Mouse (Mus musculus): ENCODE results near the gene Hist1h1t.
"Not testable (repeated sequence)": the region's sequence is repeated elsewhere in the genome, so short reads cannot be mapped to it uniquely, and the experiment has no call there.

Hist1h1t gene

DNA sequence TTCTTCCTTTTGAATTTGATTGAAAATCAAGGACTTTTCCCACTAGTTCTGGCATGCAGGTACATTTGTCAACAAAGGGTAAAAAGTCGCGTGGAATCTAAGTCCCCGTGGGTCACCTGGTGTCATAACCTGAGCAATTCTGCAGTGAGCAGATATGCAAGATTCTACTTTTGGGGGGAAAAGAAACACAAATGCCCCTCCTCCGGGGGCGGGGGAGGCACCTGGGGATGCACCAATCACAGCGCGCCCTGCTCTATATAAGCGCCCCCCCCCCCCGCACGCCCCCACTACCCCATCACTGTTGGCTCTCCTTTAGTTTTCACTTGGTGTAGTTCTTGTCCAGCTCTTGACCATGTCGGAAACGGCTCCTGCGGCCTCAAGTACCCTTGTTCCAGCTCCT is at the start of gene Hist1h1t:
Gene Hist1h1t, plus strand, starts transcription at position 301 of the 400 bp plus-strand sequence.
- no peak for DNase-seq (ENCODE audit: low spot score)

- no peak for DNase-seq (ENCODE audit: low spot score)
Observed at GRCm38 (mm10) chr13:23659636-23660366, 35.8 kb upstream of the Hist1h1t start.

GRCm38 (mm10) chr13:23662536-23662935 is 33.1 kb upstream of the Hist1h1t start:
- no peak for DNase-seq (ENCODE audit: low spot score)

DNA sequence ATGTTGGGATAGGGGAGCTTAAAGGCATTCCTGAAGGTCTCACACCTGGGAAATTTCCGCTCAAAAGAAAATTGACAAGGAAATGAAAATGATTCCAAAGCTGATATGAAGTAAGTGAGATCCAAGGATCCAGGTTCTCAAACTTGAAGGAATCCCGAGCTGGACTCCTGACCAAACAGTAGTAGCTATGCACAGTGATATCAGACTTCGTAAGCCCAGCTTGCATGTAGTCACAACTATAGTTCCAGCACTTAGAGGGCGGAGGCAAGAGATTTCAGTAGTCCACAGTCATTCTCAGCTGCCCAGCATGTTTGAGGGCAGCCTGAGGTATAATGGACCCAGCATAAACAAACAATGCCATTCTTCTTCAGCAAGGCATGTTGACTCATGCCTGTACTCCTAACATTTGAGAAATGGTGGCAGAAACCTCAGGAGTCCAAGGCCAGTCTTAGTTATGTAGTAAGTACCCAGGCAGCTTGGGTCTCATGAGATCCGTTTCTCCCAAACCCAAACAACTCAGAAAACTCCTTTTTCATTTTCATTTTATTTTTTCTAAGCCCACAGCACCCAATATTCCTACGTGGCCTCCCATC is 13.5 kb upstream of the Hist1h1t start:
- DNase-seq (ENCODE audit: low spot score) = no peak

DNA sequence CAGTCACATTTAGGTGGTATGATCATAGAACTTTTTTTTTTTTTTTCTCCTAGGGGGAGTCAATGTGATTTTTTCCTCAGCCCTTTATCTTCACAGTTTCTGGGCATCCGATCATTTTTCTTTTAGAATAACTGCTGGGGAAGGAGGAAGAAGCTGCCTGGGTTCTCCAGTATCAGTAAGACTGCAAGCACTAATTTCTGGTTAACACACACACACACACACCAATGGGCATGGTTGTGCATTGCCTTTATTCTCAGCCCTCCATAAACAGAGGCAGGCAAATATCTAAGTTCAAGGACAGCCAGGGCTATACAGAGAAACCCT is 13.0 kb upstream of the Hist1h1t start:
- DNase-seq (ENCODE audit: low spot score) = no peak

DNA sequence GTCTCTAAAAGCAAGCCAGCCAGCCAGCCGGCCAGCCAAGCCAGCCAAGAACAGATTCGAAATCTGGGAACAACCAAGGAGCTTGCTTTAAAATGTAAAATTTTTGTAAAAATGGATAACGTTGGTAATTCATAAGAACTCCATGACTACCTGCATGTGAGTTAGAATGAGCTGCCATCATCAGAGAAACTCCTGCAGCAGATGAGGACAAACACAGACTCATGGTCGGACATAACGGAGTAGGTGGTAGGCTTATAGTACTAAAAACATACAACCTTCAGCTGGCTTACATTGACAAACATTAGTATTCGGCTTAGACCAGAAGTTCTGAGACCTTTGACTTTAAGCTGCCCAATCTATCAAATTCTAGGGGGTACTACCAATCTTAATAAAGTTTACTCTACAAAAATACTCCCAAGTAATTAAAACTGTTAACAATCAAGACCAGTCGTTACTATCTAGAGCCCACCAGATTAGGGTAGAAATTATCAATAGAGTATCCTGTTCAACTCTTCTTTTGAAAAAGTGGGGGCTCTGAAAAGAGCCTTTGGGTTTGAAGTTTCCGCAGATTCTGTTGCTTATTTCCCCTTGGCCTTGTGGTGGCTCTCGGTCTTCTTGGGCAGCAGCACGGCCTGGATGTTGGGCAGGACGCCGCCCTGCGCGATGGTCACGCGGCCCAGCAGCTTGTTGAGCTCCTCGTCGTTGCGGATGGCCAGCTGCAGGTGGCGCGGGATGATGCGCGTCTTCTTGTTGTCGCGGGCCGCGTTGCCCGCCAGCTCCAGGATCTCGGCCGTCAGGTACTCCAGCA is 12.5 kb upstream of the Hist1h1t start:
- DNase-seq (ENCODE audit: low spot score) = not testable (repeated sequence)

- DNase-seq (ENCODE audit: low spot score) = peak; percentile 94
Observed at GRCm38 (mm10) chr13:23683755-23684281, 11.8 kb upstream of the Hist1h1t start, which contains the start of the genes Hist1h2ac and Hist1h2bc. TSS of gene Hist1h2ac (minus strand) at chr13:23683948. TSS of gene Hist1h2bc (plus strand) at chr13:23684199.

DNA sequence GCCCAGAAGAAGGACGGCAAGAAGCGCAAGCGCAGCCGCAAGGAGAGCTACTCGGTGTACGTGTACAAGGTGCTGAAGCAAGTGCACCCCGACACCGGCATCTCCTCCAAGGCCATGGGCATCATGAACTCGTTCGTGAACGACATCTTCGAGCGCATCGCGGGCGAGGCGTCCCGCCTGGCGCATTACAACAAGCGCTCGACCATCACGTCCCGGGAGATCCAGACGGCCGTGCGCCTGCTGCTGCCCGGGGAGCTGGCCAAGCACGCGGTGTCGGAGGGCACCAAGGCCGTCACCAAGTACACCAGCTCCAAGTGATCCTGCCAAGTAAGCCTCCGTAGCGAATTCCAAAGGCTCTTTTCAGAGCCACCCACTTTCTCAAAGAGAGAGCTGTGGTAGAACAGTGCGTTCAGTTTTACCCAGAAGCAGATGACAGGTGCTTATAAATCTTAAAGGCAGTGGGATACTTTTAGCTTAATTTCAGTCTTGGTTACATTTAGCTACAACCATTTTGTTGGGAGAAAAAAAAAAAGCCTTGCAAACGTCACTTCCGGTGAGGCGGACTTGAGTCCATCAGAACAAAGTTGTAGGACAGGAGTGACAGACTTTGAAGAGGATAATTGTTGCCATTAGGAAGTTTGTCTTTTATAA is 11.2 kb upstream of the Hist1h1t start:
- DNase-seq (ENCODE audit: low spot score) = not testable (repeated sequence)

DNA sequence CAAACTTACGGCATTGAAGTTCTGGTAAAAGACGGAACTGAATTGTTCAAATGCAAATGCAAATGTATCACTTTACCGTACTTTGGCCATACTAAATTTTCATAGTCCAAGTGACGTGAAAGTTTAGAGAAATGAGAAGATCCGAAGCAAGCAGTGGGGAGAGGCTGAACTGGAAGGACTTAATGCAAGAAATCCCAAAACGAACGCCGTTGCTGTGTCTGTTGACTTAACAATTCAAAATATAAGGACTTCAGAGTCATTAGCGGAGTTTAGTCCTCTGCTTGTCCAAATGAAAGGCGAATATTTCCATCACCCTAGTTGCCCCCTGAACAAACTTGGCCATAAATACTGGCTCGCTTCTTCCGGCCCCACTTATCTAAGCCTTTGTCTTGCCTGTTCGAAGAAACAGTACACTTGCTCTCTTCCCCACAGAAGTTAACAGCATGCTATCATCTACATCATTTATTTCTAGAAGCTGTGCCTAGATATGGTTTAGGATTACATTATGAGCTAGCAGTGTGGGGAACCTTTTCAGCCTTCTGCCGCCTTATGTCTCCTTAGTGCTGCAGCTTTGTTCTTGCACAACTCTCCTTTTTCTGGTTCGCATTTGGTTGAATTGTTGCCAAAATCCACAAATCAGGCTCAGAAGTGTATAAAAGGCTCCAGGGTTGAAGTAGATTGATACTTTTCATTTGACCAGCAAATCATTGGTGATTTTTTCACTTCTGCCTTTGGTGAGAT is 10.3 kb upstream of the Hist1h1t start:
- DNase-seq (ENCODE audit: low spot score) = no peak

GRCm38 (mm10) chr13:23685966-23686365 is 9.6 kb upstream of the Hist1h1t start:
- no peak for DNase-seq (ENCODE audit: low spot score)

- no peak for DNase-seq (ENCODE audit: low spot score)
Observed at GRCm38 (mm10) chr13:23687181-23687580, 8.4 kb upstream of the Hist1h1t start.

DNA sequence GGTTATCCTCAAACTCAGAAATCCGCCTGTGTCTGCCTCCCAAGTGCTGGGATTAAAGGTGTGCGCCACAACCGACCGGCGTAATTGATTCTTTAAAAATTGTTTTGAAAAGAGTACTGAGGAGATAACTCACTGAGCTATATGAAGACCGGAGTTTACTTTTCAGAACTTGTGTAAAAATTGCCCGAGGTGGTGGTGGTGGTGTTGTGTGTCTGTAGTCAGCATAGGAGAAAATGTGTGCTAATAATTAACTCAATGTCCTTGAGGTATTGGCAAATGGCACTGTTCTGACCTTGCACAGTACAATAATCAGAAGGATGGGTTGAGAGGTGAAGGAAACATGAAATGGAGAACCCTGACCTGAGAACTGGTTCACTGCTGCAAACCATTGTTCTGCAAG is 7.7 kb upstream of the Hist1h1t start:
- DNase-seq (ENCODE audit: low spot score) = no peak

- no peak for DNase-seq (ENCODE audit: low spot score)
Observed at GRCm38 (mm10) chr13:23688956-23689355, 6.7 kb upstream of the Hist1h1t start.

GRCm38 (mm10) chr13:23689459-23689858 is 6.2 kb upstream of the Hist1h1t start:
- DNase-seq (ENCODE audit: low spot score) = no peak

DNA sequence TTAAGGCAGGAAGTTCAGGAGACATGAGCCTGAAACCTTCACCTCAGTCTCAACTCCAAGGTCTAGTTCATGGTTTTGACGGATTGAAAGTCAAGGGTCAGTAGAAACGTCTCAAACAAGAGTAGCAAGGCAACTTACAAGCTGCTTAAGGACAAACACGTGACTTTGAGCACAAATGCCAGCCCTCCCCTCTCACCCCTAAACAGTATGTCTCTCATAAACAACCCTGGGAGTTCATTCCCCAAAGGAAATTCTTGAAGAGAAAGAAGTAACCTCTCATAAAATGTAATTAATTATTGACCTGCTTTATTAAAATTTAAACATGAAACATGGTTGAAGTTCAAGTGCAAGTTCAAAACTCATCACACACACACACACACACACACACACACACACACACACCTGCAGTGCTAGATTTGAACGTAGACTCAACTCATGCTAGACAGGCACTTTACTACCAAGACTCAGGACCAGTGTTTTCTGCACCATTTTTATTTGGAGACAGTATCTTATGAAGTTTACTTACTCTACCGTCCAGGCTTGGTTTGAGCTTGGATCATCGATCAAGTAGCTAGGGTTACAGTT is 1.7 kb upstream of the Hist1h1t start:
- DNase-seq (ENCODE audit: low spot score) = no peak

GRCm38 (mm10) chr13:23694956-23695355 is 658 bp upstream of the Hist1h1t start:
- no peak for DNase-seq (ENCODE audit: low spot score)

DNA sequence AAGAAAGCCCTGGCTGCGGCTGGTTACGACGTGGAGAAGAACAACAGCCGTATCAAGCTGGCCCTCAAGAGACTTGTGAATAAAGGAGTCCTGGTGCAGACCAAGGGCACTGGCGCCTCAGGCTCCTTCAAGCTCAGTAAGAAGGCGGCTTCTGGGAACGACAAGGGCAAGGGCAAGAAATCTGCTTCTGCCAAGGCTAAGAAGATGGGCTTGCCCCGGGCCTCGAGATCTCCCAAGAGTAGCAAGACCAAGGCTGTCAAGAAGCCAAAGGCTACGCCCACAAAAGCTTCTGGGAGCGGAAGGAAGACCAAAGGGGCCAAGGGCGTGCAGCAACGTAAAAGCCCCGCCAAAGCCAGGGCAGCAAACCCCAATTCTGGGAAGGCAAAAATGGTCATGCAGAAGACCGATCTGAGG is 454 bp downstream of the Hist1h1t start:
- DNase-seq (ENCODE audit: low spot score) = no peak

DNA sequence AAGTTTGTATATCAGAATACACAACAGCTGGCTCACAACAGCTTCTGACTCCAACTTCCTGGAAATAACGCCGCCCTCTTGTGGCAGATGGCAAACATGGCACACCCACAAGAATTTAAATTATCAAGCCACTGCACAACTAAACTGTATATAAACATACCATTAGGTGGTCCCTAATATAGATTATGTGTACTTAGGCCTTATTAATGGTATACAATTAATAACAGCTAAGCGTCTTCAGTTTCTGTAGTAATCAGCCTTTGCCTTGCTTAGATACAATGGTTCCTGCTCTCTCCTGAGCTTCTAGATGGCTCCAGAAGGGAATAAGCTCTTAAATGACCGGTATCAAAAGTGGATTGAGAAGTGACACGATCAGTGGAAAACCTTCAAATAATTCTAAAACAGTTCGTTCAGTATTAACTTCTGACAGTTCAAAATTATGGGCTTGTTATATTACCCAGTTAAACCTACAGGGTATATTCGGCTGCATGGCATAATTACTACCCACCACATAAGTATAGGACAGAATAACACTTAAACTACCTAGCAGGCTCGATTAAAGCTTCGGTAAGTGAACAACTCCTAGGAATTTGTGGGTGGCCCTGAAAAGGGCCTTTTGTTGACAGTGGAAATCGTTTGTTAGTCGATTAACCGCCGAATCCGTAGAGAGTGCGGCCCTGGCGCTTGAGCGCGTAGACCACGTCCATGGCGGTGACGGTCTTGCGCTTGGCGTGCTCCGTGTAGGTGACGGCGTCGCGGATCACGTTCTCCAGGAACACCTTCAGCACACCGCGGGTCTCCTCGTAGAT is 2.1 kb downstream of the Hist1h1t start:
- DNase-seq (ENCODE audit: low spot score) = no peak

DNA sequence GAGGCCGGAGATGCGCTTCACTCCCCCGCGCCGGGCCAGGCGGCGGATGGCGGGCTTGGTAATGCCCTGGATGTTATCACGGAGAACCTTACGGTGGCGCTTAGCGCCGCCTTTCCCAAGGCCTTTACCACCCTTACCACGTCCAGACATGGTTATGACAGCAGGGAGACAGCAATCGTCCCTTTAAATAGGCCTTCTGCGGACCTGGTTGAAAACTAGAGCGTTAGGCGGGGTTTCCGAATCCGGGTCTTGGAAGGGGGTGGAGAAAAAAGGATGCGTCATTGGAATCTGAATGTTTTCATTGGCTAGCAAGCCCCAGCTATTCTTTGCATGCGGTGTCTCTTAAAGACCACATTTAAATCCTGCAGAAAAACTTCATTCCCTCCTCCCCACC is 2.7 kb downstream of the Hist1h1t start, which contains the start of gene Hist1h4c:
Gene Hist1h4c, minus strand, starts transcription at position 155 of the 394 bp plus-strand sequence.
- peak; percentile 100 for DNase-seq (ENCODE audit: low spot score)

GRCm38 (mm10) chr13:23698996-23699395 is 3.4 kb downstream of the Hist1h1t start:
- no peak for DNase-seq (ENCODE audit: low spot score)
